In the genomic region with DNA sequence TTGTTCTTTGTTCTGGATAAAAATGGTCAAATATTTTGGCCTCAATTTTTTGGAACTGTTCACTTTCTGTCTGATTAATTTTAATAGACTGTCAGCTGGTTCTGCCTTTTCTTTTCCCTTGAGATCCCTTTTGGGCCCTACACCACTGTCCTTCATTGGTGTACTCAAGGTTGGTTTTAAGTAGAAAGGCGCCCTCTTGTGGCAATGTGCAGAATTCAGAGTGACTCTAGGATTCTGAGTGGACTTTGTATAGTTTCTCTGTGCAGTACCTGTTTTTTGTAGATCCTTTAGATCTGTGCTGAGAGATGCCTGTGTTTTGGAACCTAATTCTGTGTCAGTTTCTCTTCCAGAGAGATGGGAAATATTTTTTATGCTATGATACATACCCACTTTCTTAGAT, we compare ENCODE assay signal across 8 mouse cellular contexts. TPM values are rescaled to one million over a fixed set of nuclear protein-coding genes. Genes with fewer than 3 reads are reported as not detected.
A peak's percentile ranks its signal among the peaks of the same experiment; 100 is the strongest.
DNase-seq lines count a peak whose midpoint lies in the region.

No protein-coding gene starts in this region.

- peak; percentile 20 for DNase-seq in cerebellum, adult 8-10 months
- DNase-seq in cerebellum, adult 11-12 months = no peak
- peak; percentile 78 to 80 for DNase-seq in B cell, adult 2 months
- DNase-seq in adrenal gland, postnatal 25 days = peak; percentile 54
- peak; percentile 46 to 79 for DNase-seq in frontal cortex, postnatal 36 days (ENCODE audit: low spot score in 2 of 2)
- DNase-seq in layer of hippocampus, adult 18-20 months (ENCODE audit: low spot score in 2 of 2) = peak; percentile 40 to 83
- peak; percentile 50 for DNase-seq in lung, postnatal 25 days (ENCODE audit: low spot score)
- DNase-seq in spleen, postnatal 36 days (ENCODE audit: low spot score in 2 of 2) = peak; percentile 46 to 65

RNA-seq across cellular contexts. Expression of gene Gm8251, which starts 2.9 kb away (rescaled TPM):
- 0.09 TPM in 1 of 2 replicates, not detected in the other for total RNA-seq in adrenal gland, postnatal 25 days (2021)
- total RNA-seq in layer of hippocampus, adult 18-20 months (2021) = not detected

RNA-seq across cellular contexts. Expression of gene Tex30, which starts 37.6 kb away (rescaled TPM):
- 9.8 and 10.5 TPM in 2 replicates for total RNA-seq in adrenal gland, postnatal 25 days (2021)
- total RNA-seq in layer of hippocampus, adult 18-20 months (2021) = 1 to 10 TPM; 7.5 to 9.9 TPM

RNA-seq across cellular contexts. Expression of gene Mettl21c, which starts 44.8 kb away (rescaled TPM):
- total RNA-seq in adrenal gland, postnatal 25 days (2021) = not detected in 2 replicates
- total RNA-seq in layer of hippocampus, adult 18-20 months (2021) = not detected

RNA-seq across cellular contexts. Expression of gene Kdelc1, which starts 54.0 kb away (rescaled TPM):
- 22.0 and 25.6 TPM in 2 replicates for total RNA-seq in adrenal gland, postnatal 25 days (2021)
- 10 to 100 TPM in 1 of 2 experiments, 1 to 10 TPM in 1; 9.5 to 10.3 TPM for total RNA-seq in layer of hippocampus, adult 18-20 months (2021)

RNA-seq across cellular contexts. Expression of gene Bivm, which starts 54.1 kb away (rescaled TPM):
- total RNA-seq in adrenal gland, postnatal 25 days (2021) = 20.8 and 26.5 TPM in 2 replicates
- total RNA-seq in layer of hippocampus, adult 18-20 months (2021) = 10 to 100 TPM; 33.9 to 38.2 TPM
